ENCODE assay signal across 8 mouse cellular contexts in the genomic region with DNA sequence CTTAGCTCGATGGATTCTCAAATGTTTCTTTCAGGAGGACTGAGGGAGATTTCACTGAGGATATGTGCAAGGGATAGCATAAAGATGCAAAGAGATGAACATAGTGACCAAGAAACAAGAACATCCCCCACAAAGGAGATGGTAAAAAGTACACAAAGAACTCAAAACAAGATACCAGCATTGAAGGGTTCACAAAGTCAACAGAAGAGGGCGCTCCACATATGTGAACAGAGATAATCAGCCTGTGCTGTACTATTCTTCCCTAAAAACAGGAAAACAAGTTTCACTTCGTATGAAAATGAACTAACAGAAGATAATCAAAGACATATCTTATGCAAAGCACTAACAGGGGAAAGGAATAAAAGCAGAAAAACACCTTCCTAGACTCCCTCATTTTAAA. TPM values are rescaled to one million over a fixed set of nuclear protein-coding genes. Genes with fewer than 3 reads are reported as not detected.
DNase-seq lines count a peak whose midpoint lies in the region; ATAC-seq and TF ChIP-seq lines count a peak whose summit lies in the region.
"Had no signal": no experiment of that assay in that cellular context is flagged by ENCODE, and none has a peak within 500 bp of the region (broad histone marks: within the 10 kb centered on the region; RNA-seq: fewer than 3 reads in every experiment).

No protein-coding gene starts in this region.

- TF ChIP-seq CTCF in intestine, postnatal 0 days (IDR thresholded peaks at IDR 0.05; ENCODE audit: low read depth): peak; percentile 69

- no peak overlapping the region for H3K4me2 ChIP-seq in intestine, postnatal 0 days (replicated peaks; ENCODE audit: low read depth)
- H3K4me2 ChIP-seq in intestine, embryonic 15.5 days (replicated peaks): no peak overlapping the region
- H3K4me2 ChIP-seq: limb, embryonic 15.5 days had no signal

- DNase-seq in ES-CJ7 (ENCODE audit: low read depth, low spot score): peak; percentile 28
- peak; percentile 16 for DNase-seq in adrenal gland, adult 2 months
- DNase-seq in heart, postnatal 14 days: peak; percentile 1 to 29
- peak; percentile 42 for DNase-seq in lung, postnatal 14 days
- no peak for DNase-seq in spleen, adult 12 weeks (ENCODE audit: low spot score)

- H3K9ac ChIP-seq in intestine, postnatal 0 days (ENCODE audit: low read depth, low read length): no peak overlapping the region
- H3K9ac ChIP-seq in intestine, embryonic 15.5 days: no peak overlapping the region
- H3K9ac ChIP-seq: limb, embryonic 15.5 days had no signal

- no peaks in the 10 kb centered on the region for H3K9me3 ChIP-seq in intestine, postnatal 0 days (ENCODE audit: control insufficient read depth)
- no peaks in the 10 kb centered on the region for H3K9me3 ChIP-seq in intestine, embryonic 15.5 days
- H3K9me3 ChIP-seq: limb, embryonic 15.5 days had no signal

- H3K36me3 ChIP-seq in intestine, postnatal 0 days (ENCODE audit: control insufficient read depth, insufficient read depth): no peaks in the 10 kb centered on the region
- no peaks in the 10 kb centered on the region for H3K36me3 ChIP-seq in intestine, embryonic 15.5 days
- H3K36me3 ChIP-seq: limb, embryonic 15.5 days had no signal

- no peaks in the 10 kb centered on the region for H3K4me1 ChIP-seq in intestine, postnatal 0 days (replicated peaks; ENCODE audit: control insufficient read depth, insufficient read depth, low read length)
- no peaks in the 10 kb centered on the region for H3K4me1 ChIP-seq in intestine, embryonic 15.5 days (replicated peaks)
- H3K4me1 ChIP-seq: limb, embryonic 15.5 days had no signal

- WGBS in intestine, postnatal 0 days: 42% methylated on average over 3 of the region's 3 CpGs
- 39% methylated on average over 3 of the region's 3 CpGs for WGBS in intestine, embryonic 15.5 days

- intact Hi-C loops in heart, postnatal 14 days (cut with DNase I): loop anchor here (5.0 kb wide), 2 partner anchors 120 to 180 kb away; no protein-coding TSS in a partner anchor

- H3K27ac ChIP-seq in intestine, postnatal 0 days (ENCODE audit: low read depth, low read length): no peak overlapping the region
- H3K27ac ChIP-seq in intestine, embryonic 15.5 days: no peak overlapping the region
- H3K27ac ChIP-seq: limb, embryonic 15.5 days had no signal

- ATAC-seq in intestine, postnatal 0 days: no peak
- no peak for ATAC-seq in intestine, embryonic 15.5 days

- H3K27me3 ChIP-seq in intestine, postnatal 0 days (replicated peaks; ENCODE audit: control insufficient read depth, insufficient read depth, low read length): no peaks in the 10 kb centered on the region
- H3K27me3 ChIP-seq in intestine, embryonic 15.5 days (replicated peaks): no peaks in the 10 kb centered on the region
- H3K27me3 ChIP-seq: limb, embryonic 15.5 days had no signal

- no peak overlapping the region for H3K4me3 ChIP-seq in intestine, postnatal 0 days (ENCODE audit: low read depth, low read length)
- no peak overlapping the region for H3K4me3 ChIP-seq in intestine, embryonic 15.5 days (replicated peaks)
- H3K4me3 ChIP-seq: limb, embryonic 15.5 days had no signal

RNA-seq across cellular contexts. Expression of gene Xlr5a, which starts 19.7 kb away (rescaled TPM):
- polyA plus RNA-seq in intestine, postnatal 0 days (2015; fragmentation: Nextera tagmentation; extraction: Ambion mirVana): 0.65 and 0.97 TPM in 2 replicates
- 0.50 TPM in 1 of 2 replicates, not detected in the other for polyA plus RNA-seq in intestine, embryonic 15.5 days (2015; fragmentation: Nextera tagmentation; extraction: Ambion mirVana)
- total RNA-seq in adrenal gland, adult 2 months (2021): under 1 TPM in 1 of 2 experiments, not detected in 1; 0.49 TPM
- not detected in 2 replicates for polyA plus RNA-seq in adrenal gland, adult 2 months (2012; rRNA removed)
- total RNA-seq in heart, postnatal 14 days (2021): not detected
- polyA plus RNA-seq: limb, embryonic 15.5 days had no signal

RNA-seq across cellular contexts. Expression of gene Xlr5c, which starts 19.7 kb away (rescaled TPM):
- polyA plus RNA-seq in intestine, postnatal 0 days (2015; fragmentation: Nextera tagmentation; extraction: Ambion mirVana): 0.54 and 0.59 TPM in 2 replicates
- polyA plus RNA-seq in intestine, embryonic 15.5 days (2015; fragmentation: Nextera tagmentation; extraction: Ambion mirVana): 0.19 and 0.29 TPM in 2 replicates
- total RNA-seq in adrenal gland, adult 2 months (2021): not detected
- 0.25 TPM in 1 of 2 replicates, not detected in the other for polyA plus RNA-seq in adrenal gland, adult 2 months (2012; rRNA removed)
- total RNA-seq in heart, postnatal 14 days (2021): not detected
- polyA plus RNA-seq: limb, embryonic 15.5 days had no signal

RNA-seq across cellular contexts. Expression of gene Gm45015, which starts 24.1 kb away (rescaled TPM):
- not detected in 2 replicates for polyA plus RNA-seq in intestine, postnatal 0 days (2015; fragmentation: Nextera tagmentation; extraction: Ambion mirVana)
- not detected in 2 replicates for polyA plus RNA-seq in intestine, embryonic 15.5 days (2015; fragmentation: Nextera tagmentation; extraction: Ambion mirVana)
- not detected for total RNA-seq in adrenal gland, adult 2 months (2021)
- polyA plus RNA-seq in adrenal gland, adult 2 months (2012; rRNA removed): not detected in 2 replicates
- total RNA-seq in heart, postnatal 14 days (2021): not detected
- polyA plus RNA-seq: limb, embryonic 15.5 days had no signal

RNA-seq across cellular contexts. Expression of gene Zfp275, which starts 29.9 kb away (rescaled TPM):
- 2.2 and 2.3 TPM in 2 replicates for polyA plus RNA-seq in intestine, postnatal 0 days (2015; fragmentation: Nextera tagmentation; extraction: Ambion mirVana)
- 9.9 and 10.2 TPM in 2 replicates for polyA plus RNA-seq in intestine, embryonic 15.5 days (2015; fragmentation: Nextera tagmentation; extraction: Ambion mirVana)
- 10 to 100 TPM; 14.7 to 17.0 TPM for total RNA-seq in adrenal gland, adult 2 months (2021)
- polyA plus RNA-seq in adrenal gland, adult 2 months (2012; rRNA removed): 10.7 and 12.5 TPM in 2 replicates
- 1 to 10 TPM; 4.8 to 5.7 TPM for total RNA-seq in heart, postnatal 14 days (2021)

RNA-seq across cellular contexts. Expression of gene Xlr3c, which starts 47.3 kb away (rescaled TPM):
- polyA plus RNA-seq in intestine, postnatal 0 days (2015; fragmentation: Nextera tagmentation; extraction: Ambion mirVana): not detected in 2 replicates
- not detected in 2 replicates for polyA plus RNA-seq in intestine, embryonic 15.5 days (2015; fragmentation: Nextera tagmentation; extraction: Ambion mirVana)
- total RNA-seq in adrenal gland, adult 2 months (2021): under 1 TPM in 1 of 2 experiments, not detected in 1; 0.32 TPM
- not detected in 2 replicates for polyA plus RNA-seq in adrenal gland, adult 2 months (2012; rRNA removed)
- total RNA-seq in heart, postnatal 14 days (2021): not detected
